Mouse (Mus musculus) stomach, embryonic 15.5 days (tissue): ENCODE results near the gene Shank2. TPM values are rescaled to one million over a fixed set of nuclear protein-coding genes. Genes with fewer than 3 reads are reported as not detected.

Source experiments
- ATAC-seq: fragments of 200-750 bp; cut with Nextera tagmentation; 2 replicates; pipeline ENCODE4 v1.8.0; 2017; ENCODE audit warnings: low read depth, moderate number of reproducible peaks, moderate TSS enrichment; ENCODE audit not compliant: insufficient read depth, low FRiP score
- H3K27ac ChIP-seq: fragments of 300-500 bp; sonication (generic); 2 replicates; pipeline ENCODE4 v1.5.1; 2015; ENCODE audit warnings: mild to moderate bottlenecking, inconsistent platforms
- H3K27me3 ChIP-seq: fragments of 300-500 bp; sonication (generic); replicated peaks from 2 replicates; pipeline ENCODE4 v1.6.1; 2015; ENCODE audit warnings: inconsistent platforms
- H3K36me3 ChIP-seq: fragments of 300-500 bp; sonication (generic); 2 replicates; pipeline ENCODE4 v1.6.1; 2015; ENCODE audit warnings: inconsistent platforms
- H3K4me1 ChIP-seq: fragments of 300-500 bp; sonication (generic); 2 replicates; pipeline ENCODE4 v1.6.1; 2015; ENCODE audit warnings: inconsistent platforms
- H3K4me2 ChIP-seq: fragments of 300-500 bp; sonication (generic); 2 replicates; pipeline ENCODE4 v1.6.1; 2015; ENCODE audit warnings: mild to moderate bottlenecking, inconsistent platforms
- H3K4me3 ChIP-seq: fragments of 300-500 bp; sonication (generic); replicated peaks from 2 replicates; pipeline ENCODE4 v1.5.1; 2015; ENCODE audit warnings: inconsistent platforms
- H3K9ac ChIP-seq: fragments of 300-500 bp; sonication (generic); 2 replicates; pipeline ENCODE4 v1.6.1; 2015; ENCODE audit warnings: inconsistent platforms
- H3K9me3 ChIP-seq: fragments of 300-500 bp; sonication (generic); 2 replicates; pipeline ENCODE4 v1.6.1; 2016; ENCODE audit warnings: inconsistent platforms
- WGBS: fragments of 180-500 bp; shearing (Covaris S2); methylation state at CpG from one replicate; pipeline ENCODE4 v1.1.7; 2015; 5-methylcytosine and 5-hydroxymethylcytosine counted together
- polyA plus RNA-seq: library from polyadenylated mRNA; unstranded; fragments of >200 nt; fragmentation: Nextera tagmentation; extraction: Ambion mirVana; gene quantifications from 2 replicates; pipeline ENCODE4 v1.2.1, GENCODE M21; 2015

Gene Shank2
- polyA plus RNA-seq, 1 experiment from 2014 or later, result 2.1 TPM

DNA sequence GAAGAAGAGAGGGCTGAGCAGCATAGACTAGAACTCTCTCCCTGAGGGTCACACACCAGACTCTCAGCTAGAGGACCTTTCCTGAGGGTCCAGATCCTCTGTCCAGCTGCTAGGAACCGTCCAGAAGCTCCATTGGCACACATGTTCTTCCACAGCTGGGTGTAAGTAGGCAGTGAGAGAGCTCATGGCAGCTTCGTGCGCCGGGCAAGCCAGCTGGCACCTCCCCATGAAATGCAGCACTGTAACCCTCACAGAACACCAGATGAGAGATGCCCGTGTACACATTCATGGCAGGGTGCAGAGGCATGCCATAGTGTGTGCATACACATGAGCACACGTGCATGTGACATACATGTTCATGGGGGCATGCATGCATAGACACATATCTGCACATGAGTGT is 205.4 kb downstream of the Shank2 start:
- 84% methylated on average over 6 of the region's 6 CpGs for WGBS
- no peak overlapping the region for H3K27ac ChIP-seq
- 0 out of 2 replicates have a peak, but pooled peaks cover 3% of the 10 kb centered on the region for H3K4me1 ChIP-seq
- H3K9me3 ChIP-seq, result no peaks in the 10 kb centered on the region
- H3K36me3 ChIP-seq, result no peaks in the 10 kb centered on the region
- no peaks in the 10 kb centered on the region for H3K27me3 ChIP-seq
- no peak overlapping the region for H3K4me2 ChIP-seq
- no peak overlapping the region for H3K4me3 ChIP-seq
- H3K9ac ChIP-seq, result no peak overlapping the region
- ATAC-seq, result no peak

DNA sequence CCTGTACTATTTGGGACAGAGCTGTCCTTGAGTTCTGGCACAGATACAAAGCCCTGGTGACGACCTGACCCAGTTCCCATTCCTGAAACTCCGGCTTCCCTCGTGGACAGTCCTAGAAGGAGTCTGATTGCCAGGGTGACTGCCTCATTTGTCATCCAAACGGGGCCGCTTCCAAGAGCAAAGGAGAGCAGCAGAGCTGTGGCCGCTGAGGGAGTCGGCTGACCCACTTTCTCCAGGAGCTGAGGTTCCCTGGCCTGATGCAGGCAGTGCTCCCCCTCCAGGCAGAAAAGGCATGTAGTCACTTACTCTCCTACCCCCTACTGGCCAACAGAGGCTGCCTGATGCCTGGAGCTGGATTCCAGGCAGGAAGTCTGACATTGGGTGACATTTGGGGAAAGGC is 206.1 kb downstream of the Shank2 start:
- WGBS, result 24% methylated on average over 7 of the region's 7 CpGs
- no peaks in the 10 kb centered on the region for H3K36me3 ChIP-seq
- ATAC-seq, result peak; percentile 37
- H3K27me3 ChIP-seq, result no peaks in the 10 kb centered on the region
- H3K4me3 ChIP-seq, result no peak overlapping the region
- H3K9ac ChIP-seq, result no peak overlapping the region
- H3K9me3 ChIP-seq, result no peaks in the 10 kb centered on the region
- H3K4me2 ChIP-seq, result no peak overlapping the region
- H3K4me1 ChIP-seq, result 0 out of 2 replicates have a peak, but pooled peaks cover 2% of the 10 kb centered on the region
- H3K27ac ChIP-seq, result no peak overlapping the region

DNA sequence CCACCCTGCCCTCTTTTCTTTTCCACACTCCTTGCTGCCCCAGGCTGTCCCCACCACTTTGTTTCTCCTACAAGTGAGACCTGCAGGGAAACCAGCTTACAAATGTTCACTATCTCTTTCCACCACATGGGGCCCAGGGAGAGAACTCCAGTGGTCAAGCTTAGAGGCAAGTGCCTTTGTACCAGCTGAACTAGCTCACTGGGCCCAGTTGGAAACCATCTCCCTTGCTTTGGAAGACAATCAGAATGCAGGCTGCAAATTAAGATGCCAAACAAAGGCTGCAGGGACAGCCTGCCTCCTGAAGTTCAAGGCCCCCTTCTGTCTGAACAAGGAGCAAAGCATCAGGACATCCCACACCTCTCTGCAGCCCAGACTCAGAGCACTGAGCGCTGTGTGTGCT is 206.9 kb downstream of the Shank2 start:
- no peak overlapping the region for H3K4me2 ChIP-seq
- 100% methylated on average over 1 of the region's 1 CpGs for WGBS

DNA sequence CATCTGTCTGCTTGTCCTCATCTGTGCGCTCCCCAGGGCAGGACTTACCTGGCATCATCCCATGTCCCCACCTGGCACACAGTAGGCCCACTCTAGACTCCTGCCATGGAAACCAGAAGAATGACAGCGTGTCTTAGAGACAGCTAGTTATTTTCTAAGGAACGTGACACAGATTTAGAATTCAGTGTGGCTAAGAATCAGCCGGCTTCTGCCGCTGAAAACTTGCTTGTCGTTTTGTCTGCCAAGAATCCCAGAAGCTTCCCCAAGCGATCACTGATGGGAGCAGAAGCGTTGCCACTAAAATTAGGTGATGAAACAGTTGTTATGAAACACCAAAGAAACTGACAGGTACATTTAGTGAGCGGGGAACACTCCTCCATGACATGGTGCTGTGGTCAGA is 208.8 kb downstream of the Shank2 start:
- 85% methylated on average over 9 of the region's 9 CpGs for WGBS
- H3K9me3 ChIP-seq, result no peaks in the 10 kb centered on the region
- H3K4me2 ChIP-seq, result no peak overlapping the region
- no peak overlapping the region for H3K27ac ChIP-seq
- H3K27me3 ChIP-seq, result no peaks in the 10 kb centered on the region
- H3K4me1 ChIP-seq, result no peaks in the 10 kb centered on the region
- H3K4me3 ChIP-seq, result no peak overlapping the region
- ATAC-seq, result no peak
- no peak overlapping the region for H3K9ac ChIP-seq
- H3K36me3 ChIP-seq, result no peaks in the 10 kb centered on the region

More for the DNA sequence above, 206.9 kb downstream of the Shank2 start:
- no peak for ATAC-seq
- no peak overlapping the region for H3K4me3 ChIP-seq
- no peaks in the 10 kb centered on the region for H3K27me3 ChIP-seq
- H3K36me3 ChIP-seq, result no peaks in the 10 kb centered on the region
- H3K9ac ChIP-seq, result no peak overlapping the region
- no peaks in the 10 kb centered on the region for H3K4me1 ChIP-seq
- H3K9me3 ChIP-seq, result no peaks in the 10 kb centered on the region
- no peak overlapping the region for H3K27ac ChIP-seq

DNA sequence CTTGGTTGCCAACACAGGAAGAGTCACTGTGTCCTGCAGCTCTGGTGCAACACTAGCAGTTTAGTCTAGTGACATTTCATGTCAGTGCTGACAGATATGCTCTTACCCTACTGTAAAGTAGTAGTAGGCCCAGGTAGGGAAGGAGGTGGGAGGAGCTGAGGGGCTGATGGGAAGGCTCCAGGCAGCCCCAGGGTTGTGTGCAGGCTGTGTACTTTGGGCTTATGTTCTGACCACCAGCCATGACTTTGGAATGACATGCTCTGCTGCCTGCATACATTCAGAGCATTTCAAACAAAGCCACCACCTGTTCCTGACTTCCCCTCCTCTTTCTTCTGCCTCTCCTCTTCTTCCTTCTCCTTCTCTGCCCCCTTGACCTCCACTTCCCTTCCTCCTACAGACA is 211.0 kb downstream of the Shank2 start:
- H3K4me2 ChIP-seq, result no peak overlapping the region
- H3K4me1 ChIP-seq, result no peaks in the 10 kb centered on the region
- no peaks in the 10 kb centered on the region for H3K9me3 ChIP-seq
- no peak overlapping the region for H3K4me3 ChIP-seq
- no peak for ATAC-seq
- no peaks in the 10 kb centered on the region for H3K36me3 ChIP-seq
- H3K9ac ChIP-seq, result no peak overlapping the region
- H3K27me3 ChIP-seq, result no peaks in the 10 kb centered on the region
- no peak overlapping the region for H3K27ac ChIP-seq

DNA sequence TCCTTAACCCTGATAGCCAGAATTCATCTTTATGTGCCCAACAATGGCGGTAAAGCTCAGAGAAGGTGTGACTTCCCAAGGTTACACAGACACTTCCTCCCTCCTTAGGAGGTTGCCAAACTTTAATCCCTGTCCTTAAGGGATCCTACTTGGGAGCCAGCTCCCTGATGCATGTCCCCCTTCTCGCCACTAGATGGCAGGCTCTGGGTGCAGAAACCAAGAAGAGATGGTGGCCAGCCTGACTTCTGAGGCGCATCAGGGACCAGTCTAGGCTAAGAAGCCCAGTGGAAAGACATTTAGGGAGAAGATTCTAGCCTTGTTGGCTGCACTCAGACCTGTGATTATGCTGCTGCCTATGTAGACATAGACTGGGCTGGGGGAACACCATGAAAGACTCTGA is 215.5 kb downstream of the Shank2 start:
- H3K9ac ChIP-seq, result no peak overlapping the region

DNA sequence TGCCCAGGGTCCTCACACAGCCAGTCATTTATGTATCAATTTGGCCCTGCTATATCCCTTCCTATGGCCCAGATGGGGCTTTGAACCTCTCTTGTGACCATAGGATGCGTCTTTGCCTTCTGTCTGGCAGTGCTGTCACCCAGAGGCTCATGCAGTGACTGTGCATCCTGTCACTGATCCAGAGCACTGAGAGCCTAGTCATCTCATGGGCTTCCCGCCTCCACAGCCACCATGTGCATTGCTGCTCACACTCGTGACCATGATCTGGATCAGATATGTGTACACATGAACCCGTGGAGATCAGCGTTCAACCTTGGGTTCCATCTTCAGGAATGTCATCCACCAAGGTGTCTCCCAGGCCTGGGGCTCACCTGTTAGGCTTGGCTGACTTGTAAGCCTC is 227.0 kb downstream of the Shank2 start:
- Histone ChIP-seq H3K4me1 (no peaks in the 10 kb centered on the region), H3K9me3 (no peaks in the 10 kb centered on the region), H3K36me3 (no peaks in the 10 kb centered on the region), H3K27me3 (no peaks in the 10 kb centered on the region), H3K4me2 (no peak overlapping the region), H3K9ac (no peak overlapping the region), H3K4me3 (no peak overlapping the region), H3K27ac (no peak overlapping the region)
- ATAC-seq, result no peak
- 90% methylated on average over 5 of the region's 5 CpGs for WGBS

More for the DNA sequence above, 215.5 kb downstream of the Shank2 start:
- WGBS, result 3% methylated on average over 3 of the region's 3 CpGs
- Histone ChIP-seq H3K36me3 (no peaks in the 10 kb centered on the region), H3K4me3 (no peak overlapping the region), H3K27me3 (no peaks in the 10 kb centered on the region), H3K9me3 (no peaks in the 10 kb centered on the region), H3K4me1 (no peaks in the 10 kb centered on the region), H3K4me2 (no peak overlapping the region), H3K27ac (no peak overlapping the region)
- no peak for ATAC-seq

DNA sequence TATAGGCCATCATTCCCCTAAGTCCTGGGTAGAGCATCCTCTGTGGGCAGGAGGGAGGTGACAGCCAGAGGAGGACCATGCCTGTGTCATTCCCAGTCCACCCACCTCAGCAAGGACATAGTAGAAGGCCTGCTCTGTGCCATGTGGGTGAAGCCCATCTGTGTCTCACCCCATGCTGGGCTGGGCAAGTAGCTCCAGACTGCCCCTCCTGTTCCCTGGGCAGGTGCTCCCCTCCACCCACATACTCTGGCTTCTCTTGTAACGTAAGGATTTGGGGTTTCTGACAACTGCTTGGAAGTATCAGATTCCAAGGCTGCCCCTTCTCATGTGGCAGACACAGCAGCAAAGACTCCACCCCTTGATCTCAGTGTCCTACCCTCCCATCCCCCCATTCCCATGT is 227.7 kb downstream of the Shank2 start:
- no peak for ATAC-seq
- H3K27me3 ChIP-seq, result no peaks in the 10 kb centered on the region
- no peak overlapping the region for H3K4me3 ChIP-seq
- H3K27ac ChIP-seq, result no peak overlapping the region
- H3K9ac ChIP-seq, result no peak overlapping the region
- H3K4me2 ChIP-seq, result no peak overlapping the region
- WGBS, result 41% methylated on average over 1 of the region's 1 CpGs
- no peaks in the 10 kb centered on the region for H3K9me3 ChIP-seq
- no peaks in the 10 kb centered on the region for H3K4me1 ChIP-seq
- no peaks in the 10 kb centered on the region for H3K36me3 ChIP-seq

DNA sequence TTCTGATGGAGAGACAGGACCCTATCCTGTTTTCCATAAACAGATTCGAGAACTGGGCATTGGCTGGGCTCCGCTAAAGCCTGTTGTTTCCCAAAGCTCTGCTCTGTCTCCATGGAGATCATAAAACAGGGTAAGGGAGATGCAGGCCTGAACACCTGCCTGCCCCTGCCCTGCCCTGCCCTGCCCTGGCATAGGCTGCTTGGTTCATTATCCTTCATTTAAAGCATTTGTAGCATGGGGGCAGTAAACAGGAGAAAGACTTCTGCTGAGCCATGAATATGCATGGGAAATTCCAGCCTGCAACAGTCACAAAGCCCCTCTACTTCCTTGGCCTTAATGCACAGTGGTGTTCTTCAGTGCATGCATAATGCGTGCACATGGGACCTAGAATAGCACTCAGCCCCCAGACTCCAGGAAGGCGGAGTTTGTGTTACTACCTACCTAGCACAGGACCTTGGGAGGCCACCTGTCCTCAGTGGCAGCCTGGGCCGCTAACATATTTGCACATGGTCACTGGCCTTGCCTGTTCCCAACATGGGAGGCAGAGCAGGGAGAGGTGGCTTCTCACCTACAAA is 230.5 kb downstream of the Shank2 start:
- no peaks in the 10 kb centered on the region for H3K27me3 ChIP-seq
- no peak overlapping the region for H3K27ac ChIP-seq
- H3K36me3 ChIP-seq, result no peaks in the 10 kb centered on the region
- no peak overlapping the region for H3K4me3 ChIP-seq
- no peaks in the 10 kb centered on the region for H3K4me1 ChIP-seq
- ATAC-seq, result no peak
- 65% methylated on average over 5 of the region's 5 CpGs for WGBS
- H3K9me3 ChIP-seq, result no peaks in the 10 kb centered on the region
- no peak overlapping the region for H3K4me2 ChIP-seq
- H3K9ac ChIP-seq, result no peak overlapping the region

DNA sequence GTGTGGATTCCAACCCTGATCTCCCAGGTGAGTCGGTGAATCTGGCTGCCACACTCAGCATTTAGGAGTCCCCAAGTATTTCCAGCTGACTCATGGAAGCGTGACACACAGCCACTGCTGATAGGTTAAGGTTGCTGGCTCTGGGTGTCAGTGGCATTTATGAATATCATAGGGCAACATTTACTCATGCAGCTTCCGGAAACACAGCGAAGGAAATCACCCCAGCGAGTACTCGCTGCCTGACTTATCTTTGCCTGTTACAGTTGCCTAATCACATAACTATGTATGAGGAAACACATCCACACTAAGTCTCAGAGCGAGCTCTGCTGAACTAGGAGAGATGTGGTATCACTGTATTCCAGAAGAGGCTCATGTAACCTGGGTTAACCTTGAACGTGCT is 231.8 kb downstream of the Shank2 start:
- Histone ChIP-seq H3K9me3 (no peaks in the 10 kb centered on the region), H3K27me3 (no peaks in the 10 kb centered on the region), H3K27ac (no peak overlapping the region), H3K4me2 (no peak overlapping the region), H3K4me1 (0 out of 2 replicates have a peak, but pooled peaks cover 3% of the 10 kb centered on the region), H3K4me3 (no peak overlapping the region), H3K36me3 (no peaks in the 10 kb centered on the region), H3K9ac (no peak overlapping the region)
- peak; percentile 41; the same call in 1 of the 2 replicates for ATAC-seq
- WGBS, result 62% methylated on average over 8 of the region's 8 CpGs

DNA sequence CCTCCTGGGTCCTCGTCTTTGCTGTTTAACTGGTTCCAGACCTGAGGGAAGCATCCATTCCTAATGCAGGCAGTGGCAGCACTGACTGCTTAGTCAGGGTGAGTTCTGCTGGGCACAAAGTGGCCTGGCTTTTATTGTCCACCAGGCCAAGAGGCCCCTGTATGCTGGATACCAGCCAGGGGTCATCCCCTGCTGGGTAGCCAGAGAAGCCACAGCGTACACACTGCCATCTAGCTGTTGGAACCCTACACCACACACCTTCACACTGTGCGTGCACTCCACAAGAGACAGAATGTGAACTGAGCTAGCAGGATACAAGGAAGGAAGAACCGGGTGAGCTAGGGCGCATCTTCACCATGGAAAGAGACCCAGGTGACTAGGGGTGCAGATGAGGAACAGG is 233.1 kb downstream of the Shank2 start:
- Histone ChIP-seq H3K4me1 (0 out of 2 replicates have a peak, but pooled peaks cover 8% of the 10 kb centered on the region), H3K9me3 (no peaks in the 10 kb centered on the region), H3K27ac (no peak overlapping the region), H3K27me3 (no peaks in the 10 kb centered on the region), H3K4me3 (no peak overlapping the region), H3K36me3 (no peaks in the 10 kb centered on the region), H3K9ac (no peak overlapping the region), H3K4me2 (no peak overlapping the region)
- no peak for ATAC-seq
- WGBS, result 52% methylated on average over 5 of the region's 5 CpGs

DNA sequence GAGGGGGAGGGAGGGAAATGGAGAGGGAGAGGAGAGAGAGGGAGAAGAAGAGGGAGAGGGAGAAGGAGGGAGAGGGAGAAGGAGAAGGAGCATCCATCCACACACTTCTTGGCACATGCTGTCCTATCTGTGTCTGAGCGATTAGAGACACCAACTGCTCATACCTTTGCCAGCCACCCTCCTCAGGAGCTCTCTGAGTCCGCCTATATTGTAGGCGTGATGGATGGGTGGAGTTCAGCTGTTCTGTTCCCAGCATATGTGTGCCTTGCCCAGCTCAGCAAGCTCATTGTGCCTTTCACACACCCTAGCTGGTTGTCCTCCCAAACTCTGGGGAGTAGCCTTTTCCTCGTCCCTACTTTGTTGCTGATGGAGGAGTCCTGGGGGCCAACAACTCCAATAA is 233.8 kb downstream of the Shank2 start:
- 61% methylated on average over 4 of the region's 4 CpGs for WGBS
- no peaks in the 10 kb centered on the region for H3K36me3 ChIP-seq
- H3K27ac ChIP-seq, result no peak overlapping the region
- no peak for ATAC-seq
- no peak overlapping the region for H3K4me3 ChIP-seq
- no peak overlapping the region for H3K9ac ChIP-seq
- H3K4me2 ChIP-seq, result no peak overlapping the region
- H3K27me3 ChIP-seq, result no peaks in the 10 kb centered on the region
- 0 out of 2 replicates have a peak, but pooled peaks cover 8% of the 10 kb centered on the region for H3K4me1 ChIP-seq
- no peaks in the 10 kb centered on the region for H3K9me3 ChIP-seq

DNA sequence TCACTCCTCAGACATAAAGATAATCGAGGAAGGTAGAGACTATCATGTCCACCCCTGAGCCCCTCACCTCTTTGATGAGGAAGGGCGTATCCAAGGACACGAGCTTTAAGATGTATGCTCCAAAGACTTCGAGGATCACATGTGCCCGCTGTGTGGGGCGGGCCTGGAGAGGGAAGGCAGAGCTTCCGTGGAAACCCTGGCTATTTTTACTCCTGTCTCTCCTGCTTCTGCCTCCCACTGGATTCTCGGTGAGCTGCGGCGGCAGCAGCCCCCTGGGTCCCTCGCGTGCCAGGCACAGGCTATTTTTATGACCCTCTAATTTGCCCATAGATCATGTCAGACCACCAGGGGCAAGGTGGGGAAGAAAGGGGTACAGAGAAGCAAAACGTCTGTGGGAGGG is 235.1 kb downstream of the Shank2 start:
- Histone ChIP-seq H3K4me3 (no peak overlapping the region), H3K27me3 (no peaks in the 10 kb centered on the region), H3K4me2 (no peak overlapping the region), H3K27ac (no peak overlapping the region), H3K36me3 (no peaks in the 10 kb centered on the region), H3K4me1 (0 out of 2 replicates have a peak, but pooled peaks cover 8% of the 10 kb centered on the region), H3K9me3 (no peaks in the 10 kb centered on the region), H3K9ac (no peak overlapping the region)
- WGBS, result 63% methylated on average over 13 of the region's 13 CpGs
- no peak for ATAC-seq
